Comparison of ENCODE assay signal across 10 mouse cellular contexts in genomic region chr10:77397056-77397642, GRCm38 (mm10). TPM values are rescaled to one million over a fixed set of nuclear protein-coding genes. Genes with fewer than 3 reads are reported as not detected.
A peak's percentile ranks its signal among the peaks of the same experiment; 100 is the strongest.
DNase-seq lines count a peak whose midpoint lies in the region.
"Had no signal": no experiment of that assay in that cellular context is flagged by ENCODE, and none has a peak within 500 bp of the region (broad histone marks: within the 10 kb centered on the region; RNA-seq: fewer than 3 reads in every experiment).

No protein-coding gene starts in this region.

- DNase-seq in gastrocnemius, postnatal 10 days: peak; percentile 27
- DNase-seq in gastrocnemius, postnatal 36 days: no peak
- DNase-seq in lung, postnatal 10 days: peak; percentile 14
- no peak for DNase-seq in lung, adult 18-20 months
- DNase-seq in cerebellum, postnatal 10 days: peak; percentile 94 to 97
- DNase-seq in heart, postnatal 4 days: peak; percentile 35
- DNase-seq in layer of hippocampus, adult 8-10 months (ENCODE audit: low spot score in 2 of 2): no peak
- DNase-seq in MN1 (ENCODE audit: low spot score): no peak
- DNase-seq: adrenal gland, postnatal 25 days; B cell, adult 2 months had no signal

- intact Hi-C loops in gastrocnemius, postnatal 36 days (cut with DNase I): no loop called here

RNA-seq across cellular contexts. Expression of gene Adarb1, which starts 20.9 kb away (rescaled TPM):
- total RNA-seq in gastrocnemius, postnatal 10 days (2021): 1 to 10 TPM; 7.5 to 9.2 TPM
- 10 to 100 TPM in 1 of 2 experiments, 1 to 10 TPM in 1; 5.9 to 10.7 TPM for total RNA-seq in gastrocnemius, postnatal 36 days (2021)
- 10 to 100 TPM; 20.9 to 23.3 TPM for total RNA-seq in heart, postnatal 4 days (2021)
- total RNA-seq in layer of hippocampus, adult 8-10 months (2022): 100 to 1,000 TPM; 107 to 123 (median 114) TPM

Comparison
In these comparisons a context has a peak if more than half of its experiments do, and no peak if none do; other contexts are left out.
1. DNase-seq: peak in gastrocnemius, postnatal 10 days (single experiment), lung, postnatal 10 days (single experiment), cerebellum, postnatal 10 days (2 of 2) and heart, postnatal 4 days (single experiment); none in gastrocnemius, postnatal 36 days (0 of 2), lung, adult 18-20 months (0 of 2), layer of hippocampus, adult 8-10 months (0 of 2) and MN1 (single experiment).
2. RNA of gene Adarb1, which starts 20.9 kb away (total RNA-seq): 107 to 123 TPM in layer of hippocampus, adult 8-10 months; 20.9 to 23.3 TPM in heart, postnatal 4 days, 5.9 to 10.7 TPM in gastrocnemius, postnatal 36 days and 7.5 to 9.2 TPM in gastrocnemius, postnatal 10 days; every median in the first group is over 4 times any median in the second.